Mouse (Mus musculus): ENCODE measurements at regions not wholly inside any gene's neighbourhood (a gene's known extent, or its start where the extent isn't known, plus 50 kb on each side); places are given as distances from the start of the nearest gene placed in this dataset.

DNA sequence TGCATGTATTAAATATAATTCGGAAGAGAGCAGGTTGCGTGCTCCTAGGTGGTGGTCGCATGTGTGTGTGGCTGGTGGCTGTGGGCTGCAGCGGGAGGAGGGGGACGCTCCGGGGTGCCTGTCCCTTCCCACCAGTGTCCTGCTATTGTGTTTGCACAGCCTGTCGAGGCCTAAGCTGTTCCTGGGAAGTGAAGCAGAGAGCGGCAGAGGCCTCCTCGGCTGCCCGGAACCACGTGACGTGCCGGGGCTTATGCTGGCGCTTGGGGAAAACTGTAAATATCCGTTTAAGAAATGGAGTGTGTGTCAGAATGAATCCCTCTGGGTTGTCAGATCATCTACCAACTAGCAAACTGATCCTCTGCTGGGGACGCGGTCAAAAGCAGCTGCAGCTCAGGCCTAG is 318.3 kb downstream of the 3100002H09Rik start:
- 70% methylated on average over 17 of the region's 17 CpGs for WGBS (ENCODE audit: missing documents)
- no peak overlapping the region for H3K4me3 ChIP-seq (ENCODE audit: inconsistent target)
- no peaks in the 10 kb centered on the region for H3K79me2 ChIP-seq (ENCODE audit: inconsistent target)
- H3K27ac ChIP-seq = no peak overlapping the region
- H3K36me3 ChIP-seq (ENCODE audit: inconsistent target) = no peaks in the 10 kb centered on the region

DNA sequence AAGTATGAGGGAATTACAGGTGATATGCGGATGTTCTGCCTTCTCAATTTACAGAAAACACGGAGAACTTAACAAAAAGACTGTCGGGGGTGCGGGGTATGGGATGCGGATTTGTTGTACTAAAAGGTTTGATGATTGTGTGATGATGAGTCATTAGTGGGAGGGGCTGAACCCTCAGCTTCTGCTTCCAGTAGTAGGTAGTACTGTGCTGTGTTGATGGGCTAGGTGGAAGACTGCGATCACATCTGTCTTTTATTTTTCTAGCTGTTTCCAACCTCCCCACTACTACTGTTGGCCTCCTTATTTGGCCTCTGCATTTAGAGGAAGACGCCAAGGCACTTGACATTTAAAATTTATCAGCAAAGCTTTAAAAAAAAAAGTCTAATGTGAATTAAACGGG is 318.8 kb downstream of the 3100002H09Rik start:
- Histone ChIP-seq H3K79me2 (ENCODE audit: inconsistent target) (no peaks in the 10 kb centered on the region), H3K27ac (no peak overlapping the region), H3K36me3 (ENCODE audit: inconsistent target) (no peaks in the 10 kb centered on the region), H3K4me3 (ENCODE audit: inconsistent target) (no peak overlapping the region)
- WGBS (ENCODE audit: missing documents) = 75% methylated on average over 8 of the region's 8 CpGs

DNA sequence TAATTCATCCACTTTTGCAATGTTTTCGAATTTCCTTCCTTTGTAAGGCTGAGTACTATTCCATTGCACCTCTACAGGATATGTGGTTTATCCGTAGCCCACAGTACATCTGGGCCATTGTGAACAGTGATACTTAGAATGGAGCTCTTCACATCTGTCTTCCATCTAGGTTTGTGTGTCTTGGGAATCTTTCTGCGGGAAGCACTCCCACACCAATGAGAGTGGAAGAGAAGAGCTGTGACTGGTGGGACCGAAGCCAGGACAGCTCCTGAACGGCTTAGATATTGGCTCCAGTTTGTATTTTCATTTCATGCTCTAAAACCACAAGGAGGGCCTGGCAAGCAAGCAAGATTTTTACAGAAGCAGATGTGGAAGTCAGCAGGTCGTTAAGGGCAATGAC is 323.1 kb downstream of the 3100002H09Rik start:
- no peak overlapping the region for H3K27ac ChIP-seq
- 77% methylated on average over 6 of the region's 6 CpGs for WGBS (ENCODE audit: missing documents)
- no peaks in the 10 kb centered on the region for H3K36me3 ChIP-seq (ENCODE audit: inconsistent target)
- no peaks in the 10 kb centered on the region for H3K79me2 ChIP-seq (ENCODE audit: inconsistent target)
- no peak overlapping the region for H3K4me3 ChIP-seq (ENCODE audit: inconsistent target)

DNA sequence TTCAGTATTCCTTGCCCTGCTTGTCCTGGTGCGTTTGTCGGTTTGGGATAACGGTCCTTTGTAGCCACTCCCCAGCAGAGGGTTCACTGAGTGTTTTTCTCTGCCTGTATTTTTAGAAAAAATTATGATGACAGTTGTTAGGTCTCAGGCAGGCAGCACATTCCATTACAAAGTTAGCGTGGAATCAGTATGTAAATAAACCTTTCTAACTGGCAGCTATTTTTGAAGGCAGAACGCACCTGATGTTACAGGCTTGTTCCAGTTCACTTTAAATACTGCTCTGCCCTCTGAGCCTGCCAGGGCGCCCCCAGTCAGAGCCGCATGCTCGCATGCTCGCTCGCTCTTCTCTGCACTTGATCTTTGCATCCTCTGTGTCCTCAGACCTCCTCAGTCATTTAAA is 331.9 kb downstream of the 3100002H09Rik start:
- Histone ChIP-seq H3K27ac (no peak overlapping the region), H3K4me3 (ENCODE audit: inconsistent target) (no peak overlapping the region), H3K79me2 (ENCODE audit: inconsistent target) (no peaks in the 10 kb centered on the region), H3K36me3 (ENCODE audit: inconsistent target) (no peaks in the 10 kb centered on the region)
- WGBS (ENCODE audit: missing documents) = 42% methylated on average over 10 of the region's 10 CpGs

DNA sequence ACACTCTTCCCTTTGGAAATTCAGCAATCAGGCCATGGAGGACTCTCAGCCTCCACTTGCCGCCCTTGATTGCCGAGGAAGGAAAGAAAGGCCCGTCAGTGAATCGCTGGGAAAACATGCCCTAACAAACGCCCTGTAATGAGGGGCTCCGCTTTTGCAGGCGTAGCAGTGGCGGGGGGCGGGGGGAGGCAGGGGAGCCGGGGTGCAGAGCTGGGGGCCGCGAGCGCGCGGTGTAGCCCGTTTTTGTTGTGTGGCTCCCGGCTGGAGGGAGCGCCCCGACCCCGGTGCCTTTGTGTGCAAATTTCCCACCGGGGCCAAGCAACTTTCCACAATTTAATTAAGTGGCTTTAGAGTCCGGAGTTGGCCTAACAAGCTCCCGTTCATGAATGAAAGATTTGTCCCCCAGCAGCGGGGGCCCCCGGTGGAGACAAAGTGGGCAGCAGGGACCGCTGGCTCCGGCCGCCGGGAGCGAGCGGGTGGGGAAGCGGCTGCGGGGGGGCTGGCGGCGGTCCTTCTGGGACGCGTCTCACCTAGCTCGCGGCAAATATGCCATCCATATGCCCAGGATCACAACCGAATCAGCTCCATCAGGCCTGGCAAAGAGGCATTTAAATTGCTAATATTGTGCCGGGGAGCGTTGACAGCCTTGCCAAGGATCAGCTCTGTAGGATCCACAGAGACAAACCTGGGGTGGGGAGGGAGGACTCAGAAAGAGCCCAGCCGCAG is 333.0 kb downstream of the 3100002H09Rik start:
- Histone ChIP-seq H3K4me3 (ENCODE audit: inconsistent target) (no peak overlapping the region), H3K27ac (no peak overlapping the region), H3K79me2 (ENCODE audit: inconsistent target) (no peaks in the 10 kb centered on the region), H3K36me3 (ENCODE audit: inconsistent target) (no peaks in the 10 kb centered on the region)
- 4% methylated on average over 43 of the region's 43 CpGs for WGBS (ENCODE audit: missing documents)

DNA sequence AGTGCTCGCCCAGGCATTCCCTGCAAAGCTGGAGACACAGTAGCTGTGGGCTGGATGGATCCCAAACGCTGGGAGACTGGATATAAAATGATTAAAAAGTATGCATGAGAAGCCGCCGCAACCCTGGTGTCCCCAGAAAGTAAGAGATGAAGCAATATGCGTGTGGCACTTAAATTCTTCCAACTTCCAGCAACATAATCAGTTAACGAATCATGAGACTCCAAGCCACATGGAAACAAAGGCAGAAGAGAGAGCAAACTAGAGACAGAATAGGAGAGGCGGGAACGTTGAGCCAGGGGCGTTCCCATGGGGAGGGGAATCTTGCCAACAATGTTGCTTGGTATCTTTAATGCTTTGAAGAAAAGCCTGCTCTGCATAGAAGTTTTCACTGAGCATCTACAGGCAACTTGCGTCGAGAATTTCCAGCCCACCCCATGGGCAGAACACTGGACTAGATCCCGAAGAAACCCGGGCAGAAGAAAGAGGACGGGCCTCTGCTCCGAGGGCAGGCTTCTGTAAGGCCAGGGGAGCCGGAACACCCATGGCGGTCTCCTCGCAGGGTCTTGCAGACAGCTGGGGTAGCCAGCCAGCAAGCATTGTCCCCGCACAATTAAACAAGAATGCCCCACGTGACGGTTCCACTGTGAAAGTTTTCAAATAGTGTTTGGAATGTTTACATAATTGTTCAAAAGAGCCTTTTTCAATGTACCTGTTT is 333.7 kb downstream of the 3100002H09Rik start:
- Histone ChIP-seq H3K27ac (no peak overlapping the region), H3K4me3 (ENCODE audit: inconsistent target) (no peak overlapping the region), H3K36me3 (ENCODE audit: inconsistent target) (no peaks in the 10 kb centered on the region), H3K79me2 (ENCODE audit: inconsistent target) (no peaks in the 10 kb centered on the region)
- WGBS (ENCODE audit: missing documents) = 16% methylated on average over 20 of the region's 21 CpGs

DNA sequence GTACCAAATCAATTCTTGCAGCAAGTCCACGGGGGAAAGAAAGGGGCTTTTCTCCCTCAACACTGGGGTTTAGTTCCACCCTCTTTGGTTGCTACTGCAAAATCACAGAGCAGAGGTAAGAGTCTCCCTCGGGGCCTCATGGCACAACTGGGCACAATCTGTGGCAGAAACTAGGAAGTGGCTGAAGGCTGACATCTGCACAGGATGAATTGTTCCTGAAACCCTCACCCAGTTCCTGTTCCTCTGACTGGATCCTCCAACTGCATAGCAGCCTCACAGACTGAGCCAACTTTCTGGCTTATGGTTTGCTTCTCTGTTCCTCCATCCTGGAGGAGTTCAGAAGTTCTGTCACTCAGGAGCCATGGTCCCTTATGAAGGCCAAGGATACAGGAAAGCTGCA is 338.6 kb downstream of the 3100002H09Rik start:
- Histone ChIP-seq H3K27ac (no peak overlapping the region), H3K79me2 (ENCODE audit: inconsistent target) (no peaks in the 10 kb centered on the region), H3K4me3 (ENCODE audit: inconsistent target) (no peak overlapping the region), H3K36me3 (ENCODE audit: inconsistent target) (no peaks in the 10 kb centered on the region)
- WGBS (ENCODE audit: missing documents) = 23% methylated on average over 2 of the region's 2 CpGs

DNA sequence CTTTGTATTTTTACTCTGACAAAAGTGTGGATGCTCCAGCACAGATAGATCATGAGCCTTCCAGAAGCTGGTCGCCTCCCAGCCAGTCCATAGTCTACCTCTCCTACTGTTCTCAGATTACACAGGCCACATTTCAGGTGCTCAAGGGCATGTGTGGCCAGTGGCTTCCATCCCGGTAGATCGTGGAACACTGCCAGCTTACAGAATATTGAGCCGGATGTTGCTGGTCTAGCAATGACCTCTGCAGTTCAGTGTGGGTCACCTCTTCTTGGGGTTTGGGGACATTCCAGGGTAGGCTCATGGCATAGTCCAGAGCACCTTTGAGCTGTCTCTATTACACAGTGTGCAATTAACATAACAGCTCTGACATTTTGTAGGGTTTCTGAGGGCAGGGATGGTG is 342.2 kb downstream of the 3100002H09Rik start:
- 92% methylated on average over 4 of the region's 4 CpGs for WGBS (ENCODE audit: missing documents)
- Histone ChIP-seq H3K4me3 (ENCODE audit: inconsistent target) (no peak overlapping the region), H3K36me3 (ENCODE audit: inconsistent target) (no peaks in the 10 kb centered on the region), H3K27ac (no peak overlapping the region), H3K79me2 (ENCODE audit: inconsistent target) (no peaks in the 10 kb centered on the region)

DNA sequence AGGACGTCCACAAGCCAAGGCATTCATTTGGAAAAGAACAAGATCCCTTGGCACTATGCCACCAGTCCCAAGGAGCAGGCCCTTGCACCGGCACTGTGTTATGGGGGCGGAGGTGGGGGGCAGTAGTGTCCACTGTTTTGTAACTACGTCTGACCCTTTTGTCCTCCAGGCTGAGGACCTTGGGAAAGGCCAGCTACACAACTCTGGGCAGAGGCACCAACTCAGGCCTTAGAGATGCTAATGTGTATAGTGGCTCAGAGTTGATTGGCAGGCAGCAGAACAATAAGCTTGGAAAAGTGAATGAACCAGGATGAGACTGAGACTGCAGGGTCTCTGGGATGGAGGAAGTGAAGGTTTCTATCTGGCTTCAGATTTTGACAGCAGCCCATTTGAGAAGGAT is 344.0 kb downstream of the 3100002H09Rik start:
- Histone ChIP-seq H3K36me3 (ENCODE audit: inconsistent target) (no peaks in the 10 kb centered on the region), H3K4me3 (ENCODE audit: inconsistent target) (no peak overlapping the region), H3K27ac (no peak overlapping the region), H3K79me2 (ENCODE audit: inconsistent target) (no peaks in the 10 kb centered on the region)
- WGBS (ENCODE audit: missing documents) = 92% methylated on average over 4 of the region's 4 CpGs

DNA sequence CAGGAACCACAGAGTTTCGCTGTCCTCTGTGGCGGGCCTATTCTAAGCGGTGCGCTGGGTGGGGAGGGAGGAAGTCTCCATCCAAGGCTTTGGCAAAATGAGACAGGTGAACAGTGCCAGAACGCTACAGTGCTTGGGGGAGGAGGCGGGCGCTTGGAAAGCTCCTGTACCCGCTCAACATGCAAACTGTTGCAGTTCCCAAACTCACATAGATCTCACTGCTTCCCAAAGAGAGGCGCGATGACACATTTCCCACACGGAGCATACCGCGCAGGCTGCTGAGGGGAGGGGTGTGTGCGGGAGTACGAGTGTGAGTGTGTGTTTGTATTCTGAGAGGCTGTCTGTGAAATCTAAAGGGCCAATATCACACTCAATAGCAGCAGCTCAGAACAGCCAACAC is 345.1 kb downstream of the 3100002H09Rik start:
- Histone ChIP-seq H3K27ac (no peak overlapping the region), H3K79me2 (ENCODE audit: inconsistent target) (no peaks in the 10 kb centered on the region), H3K4me3 (ENCODE audit: inconsistent target) (no peak overlapping the region), H3K36me3 (ENCODE audit: inconsistent target) (no peaks in the 10 kb centered on the region)
- 84% methylated on average over 15 of the region's 15 CpGs for WGBS (ENCODE audit: missing documents)

DNA sequence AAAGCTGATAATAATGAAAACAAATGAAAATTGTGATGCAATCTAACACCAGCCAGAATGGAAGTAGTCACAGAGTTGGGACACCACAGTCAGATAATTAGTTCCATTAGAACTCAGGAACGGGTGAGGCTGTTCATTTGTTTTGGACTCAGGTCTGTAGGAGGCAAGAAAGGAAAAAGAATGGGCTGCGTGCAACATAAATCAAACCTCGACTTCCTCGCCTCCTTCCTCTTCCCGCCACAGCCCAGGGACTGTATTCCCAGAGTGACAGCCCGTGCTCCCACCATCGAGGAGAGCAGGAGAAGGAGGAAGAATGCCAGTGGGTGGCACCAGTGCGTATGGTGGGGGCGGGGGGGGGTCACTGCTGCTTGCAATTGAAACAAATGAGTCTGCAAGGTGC is 339.2 kb upstream of the 4930535I16Rik start:
- no peak overlapping the region for H3K27ac ChIP-seq
- no peak overlapping the region for H3K4me3 ChIP-seq (ENCODE audit: inconsistent target)
- no peaks in the 10 kb centered on the region for H3K79me2 ChIP-seq (ENCODE audit: inconsistent target)
- no peaks in the 10 kb centered on the region for H3K36me3 ChIP-seq (ENCODE audit: inconsistent target)
- WGBS (ENCODE audit: missing documents) = 2% methylated on average over 9 of the region's 9 CpGs

DNA sequence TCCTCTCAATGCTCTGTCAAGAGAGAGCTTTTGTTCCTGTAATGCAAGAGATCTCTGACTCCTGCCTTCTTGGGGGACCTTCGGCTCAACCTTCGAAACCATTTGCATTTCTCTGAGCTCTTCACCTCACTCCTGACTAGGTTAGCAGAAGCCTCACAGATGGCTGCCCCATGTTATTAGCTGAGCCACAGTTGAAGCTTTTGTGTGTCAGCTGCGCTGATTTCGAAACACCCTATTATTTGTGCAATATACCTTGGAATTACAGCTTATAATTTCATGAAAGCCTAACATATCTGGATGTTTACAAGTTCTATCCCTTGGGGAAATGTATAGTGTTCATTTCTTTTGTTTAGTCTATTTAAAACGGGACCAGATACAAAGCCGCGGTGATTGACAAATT is 338.7 kb upstream of the 4930535I16Rik start:
- no peak overlapping the region for H3K4me3 ChIP-seq (ENCODE audit: inconsistent target)
- 86% methylated on average over 7 of the region's 7 CpGs for WGBS (ENCODE audit: missing documents)
- H3K36me3 ChIP-seq (ENCODE audit: inconsistent target) = no peaks in the 10 kb centered on the region
- no peak overlapping the region for H3K27ac ChIP-seq
- no peaks in the 10 kb centered on the region for H3K79me2 ChIP-seq (ENCODE audit: inconsistent target)

DNA sequence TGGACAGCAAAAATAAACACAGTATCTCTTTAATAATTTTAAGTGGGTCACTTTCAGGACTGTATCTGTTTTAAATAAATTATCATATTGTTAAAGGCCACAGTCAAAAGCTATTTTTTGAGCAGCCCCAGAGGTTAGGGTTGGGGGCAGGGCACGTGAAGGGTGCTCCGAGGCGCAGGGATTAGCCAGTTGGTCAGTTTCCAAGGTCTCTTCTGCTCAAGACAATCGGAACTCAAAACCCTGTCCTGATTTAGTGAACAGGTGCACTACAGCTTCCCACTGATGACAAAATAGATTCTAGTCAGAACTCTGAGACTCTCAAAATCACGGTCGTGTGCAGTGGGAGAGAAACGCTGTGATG is 337.3 kb upstream of the 4930535I16Rik start:
- no peaks in the 10 kb centered on the region for H3K79me2 ChIP-seq (ENCODE audit: inconsistent target)
- H3K27ac ChIP-seq = no peak overlapping the region
- no peaks in the 10 kb centered on the region for H3K36me3 ChIP-seq (ENCODE audit: inconsistent target)
- H3K4me3 ChIP-seq (ENCODE audit: inconsistent target) = no peak overlapping the region
- 79% methylated on average over 7 of the region's 7 CpGs for WGBS (ENCODE audit: missing documents)

DNA sequence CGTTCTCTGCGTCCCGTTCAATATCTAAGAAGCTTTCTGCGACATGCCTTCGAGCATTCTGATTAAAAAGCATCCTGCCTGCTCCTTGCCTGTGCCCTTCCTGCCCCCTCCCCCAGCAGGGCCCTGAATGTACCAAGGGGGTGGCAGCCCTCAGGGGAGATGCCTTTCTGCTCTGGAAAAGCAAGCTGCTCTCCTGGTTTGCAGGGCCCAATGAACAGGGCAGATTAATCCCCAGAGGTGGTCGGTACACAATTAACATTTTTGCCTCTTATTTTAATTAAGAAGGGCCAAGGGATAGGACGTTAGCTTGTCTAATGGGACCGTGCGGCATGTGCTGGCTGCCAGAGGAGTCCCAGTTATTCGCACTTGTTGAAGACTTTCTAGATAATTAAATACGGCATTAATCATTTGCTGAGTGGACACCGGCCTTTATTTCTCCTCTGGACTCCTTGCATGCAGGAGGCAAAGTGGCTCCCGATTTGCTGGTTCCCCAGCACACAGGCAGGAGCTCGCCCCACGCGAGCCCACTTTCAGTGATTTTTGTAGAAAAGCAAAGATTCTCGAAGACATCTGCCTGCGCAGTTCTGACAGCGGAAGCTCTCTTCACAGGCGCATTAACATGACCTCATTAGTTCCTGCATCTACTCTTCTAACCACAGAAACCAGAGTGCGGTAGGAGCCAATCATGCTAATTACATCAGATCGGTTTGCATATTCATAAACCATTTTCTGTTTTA is 336.8 kb upstream of the 4930535I16Rik start:
- H3K4me3 ChIP-seq (ENCODE audit: inconsistent target) = no peak overlapping the region
- no peaks in the 10 kb centered on the region for H3K36me3 ChIP-seq (ENCODE audit: inconsistent target)
- no peak overlapping the region for H3K27ac ChIP-seq
- 57% methylated on average over 22 of the region's 22 CpGs for WGBS (ENCODE audit: missing documents)
- no peaks in the 10 kb centered on the region for H3K79me2 ChIP-seq (ENCODE audit: inconsistent target)

DNA sequence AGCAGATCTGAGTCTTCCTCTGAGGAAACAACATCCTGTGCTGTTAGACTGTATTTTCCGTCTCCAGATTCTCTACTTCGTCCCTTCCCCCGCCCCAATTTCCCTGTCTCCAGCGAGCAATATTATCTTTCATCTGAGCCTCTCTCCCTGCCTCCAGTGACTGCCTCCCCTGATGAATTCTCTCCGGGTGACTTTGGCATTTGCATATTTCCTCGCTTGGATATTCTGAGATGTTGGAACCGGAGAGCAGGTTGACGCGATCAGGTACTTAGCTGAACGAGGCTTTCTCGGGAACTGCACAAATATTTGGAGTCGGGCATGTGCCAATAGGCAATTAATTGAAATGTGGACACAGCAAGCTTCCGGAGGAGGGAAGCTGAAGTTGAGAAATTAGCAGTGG is 323.8 kb upstream of the 4930535I16Rik start:
- no peak overlapping the region for H3K4me3 ChIP-seq (ENCODE audit: inconsistent target)
- no peak overlapping the region for H3K27ac ChIP-seq
- no peaks in the 10 kb centered on the region for H3K36me3 ChIP-seq (ENCODE audit: inconsistent target)
- no peaks in the 10 kb centered on the region for H3K79me2 ChIP-seq (ENCODE audit: inconsistent target)
- WGBS (ENCODE audit: missing documents) = 62% methylated on average over 13 of the region's 13 CpGs

Data from macrophage (primary cell).